Mouse (Mus musculus) heart, adult 2 months (tissue): ENCODE data around the gene Pheta1.

Experiments used
- CTCF ChIP-seq: fragments of 200-600 bp; IDR thresholded peaks from 2 replicates; pipeline ENCODE4 v1.8.1; 2022; ENCODE audit warnings: antibody characterized with exemption, mild to moderate bottlenecking, moderate library complexity
- POLR2A ChIP-seq: fragments of 200-500 bp; IDR thresholded peaks from 2 replicates; pipeline ENCODE4 v1.6.1; 2011; ENCODE audit warnings: mild to moderate bottlenecking, low read depth, low read length, control low read depth; ENCODE audit not compliant: insufficient read depth

DNA sequence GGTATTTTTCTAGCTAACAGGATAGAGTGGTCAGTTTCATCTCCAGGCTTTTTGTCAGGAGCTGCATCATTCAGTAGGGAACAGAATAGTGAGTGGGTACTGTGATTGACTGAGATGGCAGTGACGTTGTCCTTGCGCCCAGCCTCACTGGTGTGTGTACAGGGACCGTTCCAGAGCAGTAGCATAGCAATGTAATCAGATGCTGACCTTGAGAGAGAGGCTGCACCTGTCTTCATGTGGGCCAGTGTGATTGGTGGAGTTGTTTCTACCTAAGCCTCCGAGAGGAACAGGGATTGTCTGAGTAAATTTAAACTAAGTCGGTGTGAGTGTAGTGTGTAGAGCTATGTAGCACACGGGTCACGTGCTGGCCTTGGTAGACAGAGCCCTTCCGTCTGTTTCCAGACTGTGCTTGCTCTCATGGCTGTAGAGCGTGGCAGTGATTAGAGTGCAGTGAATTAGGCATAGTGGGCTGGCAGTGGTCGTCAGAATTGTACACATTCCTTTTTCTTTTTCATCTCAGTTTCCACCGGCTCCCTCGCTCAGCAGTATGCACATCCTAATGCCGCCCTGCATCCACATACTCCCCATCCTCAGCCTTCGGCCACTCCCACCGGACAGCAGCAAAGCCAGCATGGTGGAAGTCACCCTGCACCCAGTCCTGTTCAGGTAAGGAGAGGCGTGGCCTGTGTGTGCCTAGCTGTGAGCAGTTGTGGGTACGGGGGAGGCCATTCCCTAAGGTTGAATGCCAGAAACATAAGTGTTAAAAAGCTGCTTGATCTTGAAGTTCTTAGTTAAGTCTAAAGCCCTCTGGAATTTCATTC, 38.2 kb upstream of the Pheta1 start:
- TF ChIP-seq CTCF (no peak), POLR2A (no peak)
